Mouse (Mus musculus): Measurements from ENCODE around the gene Mcf2l.

The Mcf2l gene

GRCm38 (mm10) chr8:12873357-12874046 is at the start of gene Mcf2l:
Gene Mcf2l (plus strand): TSS chr8:12873806.
- DNase-seq = peak; percentile 69

GRCm38 (mm10) chr8:12824562-12824961 is 49.0 kb upstream of the Mcf2l start:
- no peak for DNase-seq

- DNase-seq = no peak
Measured at GRCm38 (mm10) chr8:12825236-12825635, 48.4 kb upstream of the Mcf2l start.

- DNase-seq = peak; percentile 36
Measured at GRCm38 (mm10) chr8:12825686-12826237, 47.8 kb upstream of the Mcf2l start.

- no peak for DNase-seq
Measured at GRCm38 (mm10) chr8:12827124-12827523, 46.5 kb upstream of the Mcf2l start.

- no peak for DNase-seq
Measured at GRCm38 (mm10) chr8:12828298-12828697, 45.3 kb upstream of the Mcf2l start.

GRCm38 (mm10) chr8:12829381-12829780 is 44.2 kb upstream of the Mcf2l start:
- DNase-seq = no peak

GRCm38 (mm10) chr8:12831659-12832589 is 41.7 kb upstream of the Mcf2l start:
- DNase-seq = no peak

GRCm38 (mm10) chr8:12833616-12834015 is 40.0 kb upstream of the Mcf2l start:
- DNase-seq = no peak

- DNase-seq = no peak
Measured at GRCm38 (mm10) chr8:12840834-12841233, 32.8 kb upstream of the Mcf2l start.

- DNase-seq = no peak
Measured at GRCm38 (mm10) chr8:12842342-12842995, 31.1 kb upstream of the Mcf2l start.

GRCm38 (mm10) chr8:12844347-12844950 is 29.2 kb upstream of the Mcf2l start:
- DNase-seq = no peak

GRCm38 (mm10) chr8:12846447-12846846 is 27.2 kb upstream of the Mcf2l start:
- DNase-seq = no peak

GRCm38 (mm10) chr8:12851241-12851640 is 22.4 kb upstream of the Mcf2l start:
- no peak for DNase-seq

- DNase-seq = no peak
Measured at GRCm38 (mm10) chr8:12856038-12856437, 17.6 kb upstream of the Mcf2l start.

- DNase-seq = no peak
Measured at GRCm38 (mm10) chr8:12863061-12863460, 10.5 kb upstream of the Mcf2l start.

- no peak for DNase-seq
Measured at GRCm38 (mm10) chr8:12863608-12864007, 10.0 kb upstream of the Mcf2l start.

GRCm38 (mm10) chr8:12865790-12866189 is 7.8 kb upstream of the Mcf2l start:
- no peak for DNase-seq

GRCm38 (mm10) chr8:12869661-12870060 is 3.9 kb upstream of the Mcf2l start:
- no peak for DNase-seq

- DNase-seq = no peak
Measured at GRCm38 (mm10) chr8:12870656-12871055, 3.0 kb upstream of the Mcf2l start.

- DNase-seq = no peak
Measured at GRCm38 (mm10) chr8:12871461-12871860, 2.1 kb upstream of the Mcf2l start.

GRCm38 (mm10) chr8:12872983-12873356 is 636 bp upstream of the Mcf2l start:
- DNase-seq = no peak

All from kidney, adult 9 months (tissue).